Mouse (Mus musculus) forebrain, embryonic 11.5 days (tissue): ENCODE measurements around the gene Arhgap45. TPM values are rescaled to one million over a fixed set of nuclear protein-coding genes. Genes with fewer than 3 reads are reported as not detected.
A peak's percentile ranks its signal among the peaks of the same experiment; 100 is the strongest.

Experiments
- ATAC-seq: fragments of 200-750 bp; cut with Nextera tagmentation; replicated peaks from 2 replicates; pipeline ENCODE4 v1.8.0; 2017; ENCODE audit warnings: moderate TSS enrichment; ENCODE audit not compliant: low FRiP score
- DNase-seq: peaks from one replicate; pipeline ENCODE4 v3.0.0-alpha.2; 2017; ENCODE audit warnings: low spot score
- H3K27ac ChIP-seq: fragments of 300-500 bp; sonication (generic); 2 replicates; pipeline ENCODE4 v1.5.1; 2014; ENCODE audit warnings: low read depth, low read length
- H3K27me3 ChIP-seq: fragments of 300-500 bp; sonication (generic); 2 replicates; pipeline ENCODE4 v1.6.1; 2014; ENCODE audit warnings: mild to moderate bottlenecking, low read length, mixed read lengths; ENCODE audit not compliant: control insufficient read depth, insufficient read depth
- H3K36me3 ChIP-seq: fragments of 300-500 bp; sonication (generic); 2 replicates; pipeline ENCODE4 v1.6.1; 2014; ENCODE audit warnings: mild to moderate bottlenecking, low read length, moderate library complexity, mixed read lengths; ENCODE audit not compliant: control insufficient read depth, insufficient read depth
- H3K4me1 ChIP-seq: fragments of 300-500 bp; sonication (generic); replicated peaks from 2 replicates; pipeline ENCODE4 v1.6.1; 2014; ENCODE audit warnings: low read length, mixed read lengths; ENCODE audit not compliant: control insufficient read depth, insufficient read depth
- H3K4me2 ChIP-seq: fragments of 300-500 bp; sonication (generic); 2 replicates; pipeline ENCODE4 v1.6.1; 2014; ENCODE audit warnings: low read depth, mild to moderate bottlenecking, low read length, moderate library complexity, mixed read lengths; ENCODE audit not compliant: severe bottlenecking
- H3K4me3 ChIP-seq: fragments of 300-500 bp; sonication (generic); 2 replicates; pipeline ENCODE4 v1.5.1; 2014; ENCODE audit warnings: low read depth, low read length
- H3K9ac ChIP-seq: fragments of 300-500 bp; sonication (generic); 2 replicates; pipeline ENCODE4 v1.6.1; 2014; ENCODE audit warnings: low read length
- H3K9me3 ChIP-seq: fragments of 300-500 bp; sonication (generic); 2 replicates; pipeline ENCODE4 v1.6.1; 2016; ENCODE audit warnings: low read length, mixed read lengths; ENCODE audit not compliant: control insufficient read depth
- WGBS: fragments of 180-500 bp; shearing (Covaris S2); extraction: QIAGEN DNeasy Blood & Tissue Kit; methylation state at CpG from one replicate; pipeline ENCODE4 v1.1.7; 2014; 5-methylcytosine and 5-hydroxymethylcytosine counted together
- polyA plus RNA-seq: library from polyadenylated mRNA; unstranded; fragments of >200 nt; fragmentation: Nextera tagmentation; extraction: Ambion mirVana; gene quantifications from 2 replicates; pipeline ENCODE4 v1.2.1, GENCODE M21; 2014

Arhgap45 gene
- polyA plus RNA-seq, 1 experiment from 2014 or later, result 4.9 TPM

DNA sequence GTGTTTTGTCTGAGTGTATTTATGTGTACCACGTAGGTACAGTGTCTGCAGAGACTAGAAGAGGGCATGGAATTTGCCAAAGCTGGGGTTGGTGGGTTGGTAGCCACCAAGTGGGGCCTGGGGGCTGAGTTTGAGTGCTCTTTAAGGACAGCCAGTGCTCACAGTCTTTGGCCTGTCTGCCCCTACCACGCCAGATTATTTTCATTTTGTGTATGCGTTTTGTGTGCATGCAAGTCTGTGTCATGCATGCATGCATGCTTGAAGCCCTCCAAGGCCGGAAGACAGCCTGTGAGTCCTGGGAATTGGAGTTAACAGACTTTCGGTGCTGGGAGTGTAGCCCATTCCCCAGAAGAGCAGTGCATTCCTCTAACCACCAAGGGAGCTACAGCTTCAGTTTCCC, 38.9 kb downstream of the Arhgap45 start:
- H3K27ac ChIP-seq, result no peak overlapping the region
- H3K4me2 ChIP-seq, result peak overlapping the region; percentile 79
- H3K9ac ChIP-seq, result no peak overlapping the region
- peaks cover 10% of the 10 kb centered on the region; the same call in 1 of the 2 replicates for H3K4me1 ChIP-seq
- no peaks in the 10 kb centered on the region for H3K9me3 ChIP-seq
- H3K27me3 ChIP-seq, result no peaks in the 10 kb centered on the region
- ATAC-seq (no peak), DNase-seq (no peak)
- no peaks in the 10 kb centered on the region; the same call in 1 of the 2 replicates for H3K36me3 ChIP-seq
- H3K4me3 ChIP-seq, result peak overlapping the region; percentile 75
- WGBS, result 89% methylated on average over 5 of the region's 5 CpGs

GRCm38 (mm10) chr10:80055891-80056290, 39.4 kb downstream of the Arhgap45 start:
- Histone ChIP-seq H3K27me3 (no peaks in the 10 kb centered on the region), H3K4me2 (no peak overlapping the region), H3K4me1 (peaks cover 10% of the 10 kb centered on the region; the same call in 1 of the 2 replicates), H3K27ac (no peak overlapping the region), H3K4me3 (no peak overlapping the region), H3K36me3 (no peaks in the 10 kb centered on the region; the same call in 1 of the 2 replicates), H3K9ac (no peak overlapping the region), H3K9me3 (no peaks in the 10 kb centered on the region)
- no peak for ATAC-seq
- WGBS, result 89% methylated on average over 8 of the region's 10 CpGs
- DNase-seq, result no peak

- peaks cover 7% of the 10 kb centered on the region; the same call in 1 of the 2 replicates for H3K4me1 ChIP-seq
- H3K27me3 ChIP-seq, result no peaks in the 10 kb centered on the region
- H3K4me3 ChIP-seq, result no peak overlapping the region
- DNase-seq, result no peak
- H3K9ac ChIP-seq, result no peak overlapping the region
- H3K27ac ChIP-seq, result no peak overlapping the region
- H3K36me3 ChIP-seq, result no peaks in the 10 kb centered on the region; the same call in 1 of the 2 replicates
- no peaks in the 10 kb centered on the region for H3K9me3 ChIP-seq
- WGBS, result 90% methylated on average over 4 of the region's 4 CpGs
- no peak overlapping the region for H3K4me2 ChIP-seq
- ATAC-seq, result no peak
Observed at GRCm38 (mm10) chr10:80056506-80056905, 40.1 kb downstream of the Arhgap45 start.

- Histone ChIP-seq H3K4me1 (peaks cover 7% of the 10 kb centered on the region; the same call in 1 of the 2 replicates), H3K4me2 (no peak overlapping the region), H3K27me3 (no peaks in the 10 kb centered on the region), H3K9me3 (no peaks in the 10 kb centered on the region), H3K36me3 (peaks cover under 1% of the 10 kb centered on the region; the same call in 1 of the 2 replicates), H3K27ac (no peak overlapping the region), H3K9ac (no peak overlapping the region), H3K4me3 (no peak overlapping the region)
- ATAC-seq (no peak), DNase-seq (no peak)
- WGBS, result 93% methylated on average over 27 of the region's 27 CpGs
Observed at GRCm38 (mm10) chr10:80056976-80057682, 40.7 kb downstream of the Arhgap45 start.

DNA sequence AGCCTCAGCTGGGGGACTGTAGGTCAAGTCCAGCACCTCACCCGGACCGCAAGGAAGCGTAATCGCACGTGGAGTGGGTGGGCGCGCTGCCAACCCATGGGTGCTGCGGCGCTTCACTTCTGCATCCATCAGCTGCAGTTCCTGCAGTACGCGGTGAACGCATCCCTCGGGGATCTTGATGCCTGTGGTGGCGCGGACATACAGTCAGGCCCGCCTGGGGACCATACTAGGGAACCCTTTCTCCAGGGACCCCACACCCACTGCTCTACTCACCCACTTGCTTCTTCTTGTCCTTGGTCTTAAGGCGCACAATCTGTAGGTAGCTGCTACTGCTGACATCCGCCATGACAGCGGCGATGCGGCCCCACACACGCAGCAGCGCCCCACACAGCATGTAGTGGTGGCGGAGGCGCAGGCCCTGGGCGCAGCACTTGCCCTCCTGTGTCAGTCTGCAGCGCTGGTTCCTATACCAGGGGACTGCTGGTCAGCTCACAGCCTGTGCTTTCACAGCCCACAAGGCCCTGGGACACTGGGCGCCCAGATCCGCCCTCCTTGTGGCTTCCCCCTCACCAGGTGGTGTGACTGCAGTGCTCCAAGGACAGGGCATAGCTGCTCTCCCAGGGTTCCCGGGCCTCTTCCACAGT, 41.4 kb downstream of the Arhgap45 start:
- Histone ChIP-seq H3K27ac (no peak overlapping the region), H3K4me3 (no peak overlapping the region), H3K9me3 (no peaks in the 10 kb centered on the region), H3K9ac (no peak overlapping the region), H3K4me2 (no peak overlapping the region), H3K36me3 (peaks cover 2% of the 10 kb centered on the region; the same call in 1 of the 2 replicates), H3K27me3 (no peaks in the 10 kb centered on the region), H3K4me1 (peaks cover 7% of the 10 kb centered on the region; the same call in 1 of the 2 replicates)
- DNase-seq, result no peak
- 83% methylated on average over 30 of the region's 30 CpGs for WGBS
- no peak for ATAC-seq

DNA sequence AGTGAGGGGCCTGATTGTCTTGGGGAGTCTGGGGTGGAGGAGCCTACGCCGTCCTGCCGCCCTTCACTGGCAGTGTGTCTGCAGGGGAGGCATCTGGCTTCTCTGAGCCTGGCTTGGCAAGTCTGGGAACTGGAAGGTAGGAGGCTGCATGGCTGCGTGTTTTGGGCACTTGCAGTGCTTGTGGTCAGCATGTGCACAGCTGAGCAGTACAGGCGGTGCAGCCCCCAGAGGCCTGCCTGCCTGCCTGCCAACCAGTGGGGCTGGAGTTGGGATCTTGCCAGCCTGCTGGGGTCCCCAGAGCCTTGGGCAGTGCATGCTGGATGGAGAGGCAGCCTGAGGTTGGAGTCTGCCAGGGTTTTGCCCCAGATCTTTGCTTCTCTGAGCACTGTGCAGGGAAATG, 46.7 kb downstream of the Arhgap45 start:
- no peaks in the 10 kb centered on the region for H3K27me3 ChIP-seq
- no peaks in the 10 kb centered on the region for H3K9me3 ChIP-seq
- peaks cover 2% of the 10 kb centered on the region; the same call in 1 of the 2 replicates for H3K36me3 ChIP-seq
- no peak overlapping the region for H3K9ac ChIP-seq
- H3K4me3 ChIP-seq, result no peak overlapping the region
- no peak overlapping the region for H3K27ac ChIP-seq
- 90% methylated on average over 5 of the region's 5 CpGs for WGBS
- ATAC-seq (no peak), DNase-seq (no peak)
- H3K4me1 ChIP-seq, result no peaks in the 10 kb centered on the region
- H3K4me2 ChIP-seq, result no peak overlapping the region

DNA sequence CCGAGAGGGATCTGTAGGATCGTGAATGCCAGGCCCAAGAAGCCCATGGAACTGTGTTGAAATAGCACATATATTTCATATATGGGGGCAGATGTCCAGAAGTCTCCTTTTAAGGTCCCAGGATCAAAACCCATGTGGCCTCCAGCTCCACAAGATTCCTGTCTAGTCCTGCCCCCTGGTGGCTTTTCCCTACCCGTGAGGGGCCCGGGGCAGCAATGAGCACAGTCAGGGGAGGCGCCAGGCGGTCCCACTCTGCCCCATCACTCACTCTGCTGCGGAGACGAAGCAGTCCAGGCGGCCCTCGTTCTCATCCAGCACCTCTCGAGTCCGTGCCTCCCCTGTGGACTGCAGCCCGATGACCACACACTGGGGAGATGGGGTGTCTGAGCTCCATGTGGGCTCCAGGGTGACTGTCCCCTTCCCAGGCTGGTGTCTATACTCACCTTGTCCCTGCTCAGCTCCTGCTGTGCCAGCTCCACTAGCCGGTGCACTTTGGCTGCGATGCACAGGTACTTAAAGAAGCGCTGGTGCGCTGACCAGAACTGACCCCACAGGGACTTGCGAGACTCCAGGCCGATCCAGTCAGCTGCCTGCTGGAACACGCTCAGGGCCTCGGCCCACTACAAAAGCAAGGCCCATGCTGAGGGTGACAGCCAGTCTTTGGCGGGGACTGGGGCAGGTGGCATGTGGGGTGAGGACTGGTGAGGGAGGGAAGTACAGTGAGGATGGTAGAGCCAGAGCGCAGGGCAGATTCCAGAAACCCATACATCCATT, 47.6 kb downstream of the Arhgap45 start:
- 77% methylated on average over 23 of the region's 23 CpGs for WGBS
- Histone ChIP-seq H3K4me3 (no peak overlapping the region), H3K36me3 (peaks cover 2% of the 10 kb centered on the region; the same call in 1 of the 2 replicates), H3K9ac (no peak overlapping the region), H3K9me3 (no peaks in the 10 kb centered on the region), H3K4me1 (no peaks in the 10 kb centered on the region), H3K27ac (no peak overlapping the region), H3K4me2 (no peak overlapping the region), H3K27me3 (no peaks in the 10 kb centered on the region)
- no peak for DNase-seq
- no peak for ATAC-seq

DNA sequence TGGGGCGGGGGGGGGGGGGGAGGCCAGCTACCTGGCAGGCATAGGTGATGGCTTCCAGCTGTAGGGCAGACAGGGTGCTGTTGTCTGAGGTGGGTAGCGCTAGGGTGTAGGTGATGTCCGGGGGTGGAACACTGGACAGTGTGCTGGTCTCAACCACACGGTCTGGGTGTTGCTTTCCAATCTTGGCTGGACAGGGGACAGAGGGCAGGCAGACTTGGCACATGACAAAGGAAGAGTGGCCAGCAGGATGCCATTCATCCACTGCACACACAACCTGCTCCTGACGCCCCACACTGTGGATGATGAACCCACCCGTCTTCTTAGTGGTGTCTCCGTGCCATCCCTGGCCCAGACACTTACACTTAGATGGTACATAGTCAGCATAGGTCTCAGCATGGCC, 52.8 kb downstream of the Arhgap45 start:
- H3K27me3 ChIP-seq, result no peaks in the 10 kb centered on the region
- no peaks in the 10 kb centered on the region for H3K4me1 ChIP-seq
- H3K9me3 ChIP-seq, result no peaks in the 10 kb centered on the region
- H3K4me3 ChIP-seq, result no peak overlapping the region
- WGBS, result 92% methylated on average over 6 of the region's 7 CpGs
- ATAC-seq (no peak), DNase-seq (no peak)
- H3K27ac ChIP-seq, result no peak overlapping the region
- no peaks in the 10 kb centered on the region for H3K36me3 ChIP-seq
- no peak overlapping the region for H3K4me2 ChIP-seq
- H3K9ac ChIP-seq, result no peak overlapping the region
